Mouse (Mus musculus) erythroblast, embryonic 14.5 days (primary cell): ENCODE results near the gene Fbxo28.
"Not testable (repeated sequence)": the region's sequence is repeated elsewhere in the genome, so short reads cannot be mapped to it uniquely, and the experiment has no call there.

ENCODE experiments used
- GATA1 ChIP-seq: IDR thresholded peaks from 2 replicates; pipeline ENCODE4 v1.6.1; 2012; ENCODE audit warnings: low read length, inconsistent platforms, mixed read lengths
- TAL1 ChIP-seq: IDR thresholded peaks from 3 replicates; pipeline ENCODE4 v1.6.1; 2012; ENCODE audit warnings: low read length, inconsistent platforms, mixed read lengths

DNA sequence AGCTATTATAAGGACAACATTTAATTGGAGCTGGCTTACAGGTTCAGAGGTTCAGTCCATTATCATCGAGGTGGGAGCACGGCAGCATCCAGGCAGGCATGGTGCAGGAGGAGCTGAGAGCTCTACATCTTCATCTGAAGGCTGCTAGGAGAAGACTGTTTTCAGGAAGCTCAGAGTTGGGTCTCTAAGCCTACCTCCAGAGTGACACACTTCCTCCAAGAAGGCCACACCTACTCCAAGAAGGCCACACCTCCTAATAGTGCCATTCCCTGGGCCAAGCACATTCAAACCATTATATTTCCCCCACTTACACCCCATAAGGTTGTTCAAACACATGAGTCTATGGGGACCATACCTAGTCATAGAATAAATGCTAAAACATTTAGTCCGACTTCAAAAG is 50.7 kb downstream of the Fbxo28 start:
- TF ChIP-seq GATA1, TAL1: not testable (repeated sequence)
